Mouse (Mus musculus) frontal cortex, postnatal 14 days (tissue): ENCODE results near the gene Afmid.
"Not testable (repeated sequence)": the region's sequence is repeated elsewhere in the genome, so short reads cannot be mapped to it uniquely, and the experiment has no call there.

Experiments
- DNase-seq, 2 experiments: peaks; one replicate each; pipeline ENCODE4 v3.0.0; 2022; ENCODE audit warnings: low spot score in 2 of 2

Afmid gene

GRCm38 (mm10) chr11:117825333-117826101 lies at the start of gene Afmid, which contains the start of gene Tk1:
Gene Afmid (plus strand): TSS chr11:117825924.
Gene Tk1 (minus strand): TSS chr11:117826092.
- DNase-seq = no peak

- no peak for DNase-seq
Measured at GRCm38 (mm10) chr11:117776085-117776792, 49.5 kb upstream of the Afmid start.

GRCm38 (mm10) chr11:117777111-117777510 lies 48.6 kb upstream of the Afmid start:
- DNase-seq = no peak

- DNase-seq = no peak
Measured at GRCm38 (mm10) chr11:117778031-117778430, 47.7 kb upstream of the Afmid start.

- DNase-seq = no peak
Measured at GRCm38 (mm10) chr11:117778851-117779433, 46.8 kb upstream of the Afmid start.

- DNase-seq = no peak
Measured at GRCm38 (mm10) chr11:117779434-117780198, 46.1 kb upstream of the Afmid start.

GRCm38 (mm10) chr11:117780199-117780515 lies 45.6 kb upstream of the Afmid start:
- DNase-seq = no peak

- DNase-seq = no peak
Measured at GRCm38 (mm10) chr11:117780582-117781111, 45.1 kb upstream of the Afmid start.

- DNase-seq = no peak
Measured at GRCm38 (mm10) chr11:117781199-117781821, 44.4 kb upstream of the Afmid start.

GRCm38 (mm10) chr11:117781993-117782704 lies 43.6 kb upstream of the Afmid start, which contains the start of the genes Tmc8 and Tmc6:
Gene Tmc8 (plus strand): TSS chr11:117782076.
Gene Tmc6 (minus strand): TSS chr11:117782198.
- no peak for DNase-seq

- no peak for DNase-seq
Measured at GRCm38 (mm10) chr11:117782705-117783034, 43.1 kb upstream of the Afmid start.

- peak in 1 of 2 experiments; percentile 53 for DNase-seq
Measured at GRCm38 (mm10) chr11:117783089-117783488, 42.6 kb upstream of the Afmid start.

- no peak for DNase-seq
Measured at GRCm38 (mm10) chr11:117783683-117784309, 41.9 kb upstream of the Afmid start.

- peak in 1 of 2 experiments; percentile 36 for DNase-seq
Measured at GRCm38 (mm10) chr11:117786294-117786693, 39.4 kb upstream of the Afmid start.

GRCm38 (mm10) chr11:117788481-117788880 lies 37.2 kb upstream of the Afmid start:
- DNase-seq = not testable (repeated sequence)

- DNase-seq = peak in 1 of 2 experiments; percentile 58
Measured at GRCm38 (mm10) chr11:117790286-117790685, 35.4 kb upstream of the Afmid start.

GRCm38 (mm10) chr11:117790703-117791440 lies 34.9 kb upstream of the Afmid start:
- DNase-seq = no peak

- no peak for DNase-seq
Measured at GRCm38 (mm10) chr11:117791441-117791761, 34.3 kb upstream of the Afmid start.

GRCm38 (mm10) chr11:117792281-117792888 lies 33.3 kb upstream of the Afmid start:
- DNase-seq = no peak
